Mouse (Mus musculus) spleen, postnatal 14 days (tissue): ENCODE measurements around the gene Col4a1.

Source experiments
- DNase-seq, 2 experiments: peaks; one replicate each; pipeline ENCODE4 v3.0.0; 2021 to 2022; ENCODE audit warnings: low spot score in 2 of 2

Gene Col4a1

DNA sequence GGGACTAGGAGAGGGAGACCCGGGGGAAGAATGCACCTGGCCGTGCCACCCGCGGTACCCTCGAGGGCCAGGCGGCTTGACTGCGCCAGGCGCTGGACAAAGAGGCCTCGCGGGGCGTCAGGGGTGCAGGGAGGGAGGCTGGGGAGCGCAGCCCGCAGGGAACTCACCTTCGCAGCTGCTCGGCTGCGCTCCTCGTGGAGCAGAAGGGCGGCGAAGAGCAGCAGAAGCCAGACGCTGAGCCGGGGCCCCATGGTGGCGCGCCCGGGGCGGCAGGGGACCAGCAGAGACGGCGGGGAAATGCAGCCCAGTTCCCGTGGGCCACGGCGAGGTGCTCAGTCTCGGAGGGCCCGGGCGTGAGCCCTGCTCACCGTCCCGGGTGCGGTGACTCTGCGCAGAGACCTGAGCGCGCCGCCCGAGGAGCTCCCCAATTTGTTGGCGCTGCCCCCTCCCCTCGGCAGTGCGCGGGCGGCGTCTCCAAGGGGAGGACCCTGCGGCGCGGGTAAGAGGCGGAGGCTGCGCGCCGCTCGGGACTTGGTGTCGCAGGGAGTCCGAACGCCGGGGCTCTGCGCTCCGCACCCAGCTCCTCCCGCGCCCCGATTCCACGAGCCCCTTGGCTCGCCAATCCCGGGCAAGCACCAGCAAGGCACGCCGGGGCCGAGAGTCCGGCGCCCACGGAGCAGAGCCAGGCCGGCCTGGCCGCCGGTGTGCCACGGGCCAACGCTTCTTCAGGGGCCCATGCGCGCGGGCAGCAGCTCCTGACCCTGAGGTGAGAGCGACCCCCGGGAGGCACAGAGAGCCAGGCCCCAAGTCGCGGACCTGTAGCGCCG, at the start of gene Col4a1, which contains the start of gene Col4a2:
TSS of gene Col4a1 (minus strand) at position 478 of the 827 bp plus-strand sequence.
TSS of gene Col4a2 (plus strand) at position 457 of the 827 bp plus-strand sequence.
- no peak for DNase-seq

DNA sequence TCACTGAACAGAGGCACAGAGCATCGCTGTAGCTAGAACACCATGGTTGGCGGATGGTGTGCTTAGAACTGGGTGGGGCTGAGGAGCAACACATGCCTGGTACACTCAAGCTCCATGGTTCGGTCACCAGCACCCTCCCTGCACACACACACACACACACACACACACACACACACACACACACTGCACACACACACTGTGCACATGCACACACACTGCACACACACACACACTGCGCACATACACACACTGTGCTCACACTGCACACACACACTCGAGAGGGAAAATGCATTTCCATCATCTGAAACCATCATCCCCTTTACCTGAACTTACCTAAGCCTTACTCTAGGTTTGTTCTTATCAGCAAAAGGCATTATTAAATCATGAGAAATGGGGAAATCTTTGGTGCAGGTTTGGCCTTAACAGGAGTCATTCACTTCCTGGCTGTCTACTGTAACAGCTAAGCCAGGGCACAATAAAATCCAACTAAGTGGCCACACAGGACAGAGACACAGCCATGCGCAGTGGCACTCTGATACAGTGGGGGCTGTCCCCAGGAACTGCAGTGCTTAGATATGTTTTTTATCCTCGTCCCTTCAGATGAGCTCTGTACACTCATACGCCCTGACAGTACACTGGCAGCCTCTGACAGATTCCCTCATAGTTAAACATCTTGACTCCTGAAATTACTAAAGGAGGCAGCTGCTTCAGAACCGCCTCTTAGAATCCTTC, 49.1 kb upstream of the Col4a1 start:
- DNase-seq: no peak

DNA sequence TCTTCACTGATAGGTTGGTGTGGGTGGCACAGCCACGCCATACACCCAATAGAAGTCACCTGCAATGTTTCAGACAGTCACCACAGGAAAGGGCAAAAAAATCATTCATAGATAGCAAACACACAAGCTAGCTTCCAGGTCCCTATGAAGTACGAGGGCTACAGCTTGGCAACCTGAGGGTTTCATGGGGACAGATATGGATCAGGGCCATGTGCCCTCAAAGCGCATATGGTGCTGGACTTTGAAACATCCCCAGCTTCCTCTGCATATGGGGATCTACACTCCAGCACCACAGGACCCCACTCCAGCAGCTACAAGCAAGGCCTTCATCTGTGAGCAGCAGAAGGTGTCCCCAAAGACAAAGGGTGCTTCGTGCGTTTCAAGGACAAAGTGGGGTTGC, 47.2 kb upstream of the Col4a1 start:
- no peak for DNase-seq

DNA sequence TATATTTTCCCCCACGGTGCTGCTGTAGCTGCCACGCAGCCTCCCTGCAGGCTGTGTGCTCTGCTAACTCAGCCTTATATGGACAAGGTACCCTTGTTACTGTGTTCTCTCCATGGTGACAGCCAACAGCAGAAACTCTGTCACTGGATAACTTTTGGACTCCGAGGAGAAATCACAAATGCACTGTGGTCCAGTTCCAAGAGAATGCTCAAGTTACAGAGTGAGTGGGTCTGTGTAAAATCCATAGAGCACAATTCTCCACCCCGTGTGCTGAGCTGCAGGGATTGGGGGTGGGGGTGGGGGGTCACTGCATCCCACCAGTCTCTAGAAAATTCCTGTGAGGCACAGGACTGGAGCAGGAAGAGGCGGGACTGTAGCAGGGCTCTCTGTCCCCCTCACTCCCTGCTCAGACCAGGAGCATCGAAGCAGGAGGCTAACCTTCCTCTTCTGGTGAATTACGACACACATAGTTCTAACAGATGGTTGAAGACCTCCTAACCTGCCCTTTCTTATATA, 45.4 kb upstream of the Col4a1 start:
- no peak for DNase-seq

DNA sequence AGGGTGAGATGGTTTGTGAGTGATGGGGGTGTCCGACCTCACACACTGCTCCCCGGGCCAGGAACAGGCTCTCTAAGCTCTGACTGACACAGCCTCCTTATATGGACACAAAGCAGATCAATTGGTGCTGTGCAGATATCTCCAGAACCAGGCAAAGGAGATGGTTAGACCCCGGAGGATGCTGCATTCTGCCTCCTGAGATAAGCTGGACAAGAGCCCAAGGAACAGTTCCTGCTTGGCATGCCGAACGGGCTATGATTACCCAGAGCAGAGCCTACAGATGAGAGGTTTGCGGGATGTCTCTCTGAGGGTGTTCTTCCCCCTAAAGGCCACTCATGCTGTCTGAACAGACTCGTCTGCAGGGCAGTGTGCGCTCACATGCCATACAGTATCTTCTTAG, 44.1 kb upstream of the Col4a1 start:
- DNase-seq: no peak

DNA sequence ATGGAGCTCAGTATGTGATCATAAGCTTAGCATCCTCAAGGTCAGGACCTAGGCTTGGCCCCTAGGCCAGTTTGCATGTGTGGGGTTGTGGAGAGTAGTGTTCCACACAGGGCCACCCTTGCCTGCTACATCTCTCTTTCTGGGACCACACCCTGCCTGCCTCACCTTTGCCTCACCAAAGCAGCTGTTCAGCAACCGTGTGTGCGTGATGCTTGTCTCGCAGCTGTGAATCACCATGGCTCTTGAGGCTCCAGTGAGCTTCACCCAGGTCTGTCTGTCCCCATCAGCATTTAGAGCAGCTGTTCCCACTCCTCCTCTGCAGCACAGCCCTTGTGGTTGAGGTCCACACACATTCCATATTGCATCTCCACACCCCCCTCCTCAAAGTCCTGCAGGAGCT, 43.3 kb upstream of the Col4a1 start:
- no peak for DNase-seq

DNA sequence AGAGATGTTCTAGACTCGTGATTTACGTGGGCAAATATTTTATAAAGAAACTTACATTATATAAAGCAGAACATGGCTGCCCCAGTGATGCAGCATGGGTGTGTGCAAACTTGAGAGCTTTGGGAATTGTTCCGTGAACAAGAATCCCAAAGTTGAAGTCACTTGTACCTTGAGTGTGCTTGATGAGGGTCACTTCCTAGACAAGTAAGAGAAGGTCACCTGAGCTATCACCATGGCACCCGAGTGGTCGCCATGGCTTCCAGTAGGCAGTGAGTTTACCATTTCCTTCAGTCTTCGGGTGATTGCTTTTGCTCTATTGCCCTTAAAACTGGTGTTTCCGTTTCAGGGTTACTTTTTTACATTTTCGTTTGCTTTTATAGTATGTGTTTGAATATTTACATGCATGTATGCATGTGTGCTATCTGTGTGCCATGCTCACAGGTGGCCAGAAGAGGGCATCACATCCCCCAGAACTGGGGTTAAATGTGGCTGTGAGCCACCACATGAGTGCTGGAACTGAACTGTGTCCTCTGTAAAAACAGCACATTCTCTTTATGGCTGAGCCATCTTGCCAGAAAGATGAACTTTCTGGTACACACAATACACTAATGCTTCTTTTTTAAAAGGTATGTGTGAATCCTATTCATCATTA, 42.3 kb upstream of the Col4a1 start:
- DNase-seq: no peak

DNA sequence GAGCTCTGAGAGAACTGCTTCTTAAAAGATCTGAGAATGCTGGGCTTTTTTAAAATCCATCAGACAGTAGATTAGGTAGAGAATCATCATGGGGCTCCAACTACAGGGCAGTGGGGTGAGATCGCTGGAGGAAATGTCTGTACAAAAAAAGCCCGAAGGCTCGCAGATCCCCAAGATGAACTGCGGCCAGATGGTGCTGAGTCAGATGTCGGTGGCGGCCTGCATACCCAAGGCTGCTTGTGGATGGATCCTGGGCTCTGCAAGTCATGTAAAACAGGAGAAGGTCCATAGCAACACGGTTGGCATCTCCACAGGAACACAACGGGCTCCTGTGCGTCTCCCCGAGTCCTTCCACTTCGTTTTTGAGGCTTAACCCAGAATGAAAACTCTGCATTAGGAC, 39.9 kb upstream of the Col4a1 start:
- no peak for DNase-seq

DNA sequence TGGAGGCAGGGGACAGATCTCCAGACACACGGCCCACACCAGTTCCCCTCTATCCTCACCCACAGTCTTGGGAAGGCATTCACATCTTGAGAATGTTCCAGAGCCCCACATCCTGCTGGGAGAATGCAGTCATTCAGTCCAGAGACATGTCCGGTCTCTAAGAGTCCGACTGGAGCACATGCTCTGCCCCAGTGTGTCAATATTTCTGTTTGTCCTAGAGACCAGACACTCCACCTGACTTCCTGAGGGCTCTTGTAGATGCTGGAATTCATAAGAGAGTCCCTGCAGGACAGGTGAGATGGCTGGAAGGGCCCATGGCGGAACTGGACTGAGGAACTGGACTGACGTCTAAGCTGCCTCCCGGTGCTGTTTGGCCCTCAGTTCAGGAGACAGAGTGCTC, 38.7 kb upstream of the Col4a1 start:
- DNase-seq: no peak

DNA sequence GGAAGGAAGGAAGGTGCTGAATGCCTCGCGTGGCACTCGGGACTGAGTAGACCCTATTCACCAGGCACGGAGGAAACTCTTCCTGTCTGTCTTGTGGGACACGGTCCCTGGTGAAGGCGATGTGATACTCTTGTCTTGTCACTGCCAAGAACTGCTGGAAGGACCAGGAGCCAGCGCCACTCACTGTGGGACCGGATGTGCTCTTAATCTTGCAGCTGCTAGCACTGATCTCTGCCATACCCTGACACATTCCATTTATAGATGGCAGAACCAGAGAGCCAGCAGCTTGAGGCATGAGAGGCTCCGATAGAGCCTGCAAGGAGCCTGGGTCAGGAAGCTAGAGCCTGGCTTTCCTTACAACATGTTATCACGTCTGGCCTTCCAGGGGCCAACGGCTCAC, 36.0 kb upstream of the Col4a1 start:
- no peak for DNase-seq

DNA sequence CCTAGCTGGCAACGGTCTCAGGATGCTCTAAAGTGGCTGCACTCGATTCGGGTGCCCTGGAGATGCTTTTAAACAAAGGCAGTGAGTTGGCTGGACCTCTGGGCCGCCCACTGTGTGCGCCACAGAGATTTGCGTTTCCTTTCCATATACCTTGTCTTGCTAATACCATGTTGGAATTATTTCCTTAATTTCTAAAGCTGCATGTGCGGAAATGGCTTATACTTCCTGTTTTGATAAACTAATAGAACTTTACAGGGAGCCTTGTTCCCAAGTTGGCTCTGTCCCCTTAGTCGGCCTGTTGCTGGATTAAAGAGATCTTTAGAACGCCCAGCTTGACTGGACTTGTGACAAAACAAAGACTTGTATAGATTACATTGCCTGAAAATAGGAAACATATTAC, 35.1 kb upstream of the Col4a1 start:
- no peak for DNase-seq

DNA sequence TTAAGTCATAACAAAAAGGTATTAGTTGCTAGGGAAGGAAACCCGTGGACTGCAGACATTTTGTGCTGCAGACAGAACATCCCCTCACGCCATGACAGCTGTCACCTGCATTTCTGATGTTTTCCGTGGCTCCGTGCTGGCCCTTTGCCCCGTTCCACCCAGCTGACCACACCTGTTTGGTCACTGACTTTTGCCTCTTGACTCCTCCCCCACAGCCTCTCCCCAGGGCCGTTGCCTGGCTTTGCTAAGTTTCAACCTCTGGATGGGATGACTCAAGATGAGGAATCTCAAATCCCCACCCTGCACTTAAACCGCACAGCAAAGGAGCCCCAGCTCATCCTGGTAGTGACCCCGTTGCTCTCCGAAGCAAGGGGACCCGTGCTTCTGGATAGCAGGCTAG, 33.6 kb upstream of the Col4a1 start:
- no peak for DNase-seq

DNA sequence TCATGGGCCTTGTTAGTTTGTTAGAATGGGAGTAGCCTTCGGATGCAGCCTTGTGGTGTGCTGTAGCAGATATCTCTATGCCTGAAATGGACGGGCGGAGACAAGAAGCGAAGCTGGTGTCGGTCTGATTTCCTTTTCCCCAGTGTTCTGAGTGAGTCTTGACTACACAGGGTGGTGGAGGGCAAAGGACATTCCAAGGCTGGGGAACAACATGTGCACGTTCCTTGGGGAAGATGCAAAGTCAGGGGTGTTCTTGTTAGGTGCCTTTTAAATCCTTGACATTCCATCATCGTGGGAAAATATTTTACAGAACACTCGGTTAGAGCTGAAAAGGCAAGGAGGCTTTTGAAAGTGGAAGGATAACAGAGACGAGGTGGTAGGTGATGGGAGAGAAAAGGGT, 31.8 kb upstream of the Col4a1 start:
- DNase-seq: no peak

DNA sequence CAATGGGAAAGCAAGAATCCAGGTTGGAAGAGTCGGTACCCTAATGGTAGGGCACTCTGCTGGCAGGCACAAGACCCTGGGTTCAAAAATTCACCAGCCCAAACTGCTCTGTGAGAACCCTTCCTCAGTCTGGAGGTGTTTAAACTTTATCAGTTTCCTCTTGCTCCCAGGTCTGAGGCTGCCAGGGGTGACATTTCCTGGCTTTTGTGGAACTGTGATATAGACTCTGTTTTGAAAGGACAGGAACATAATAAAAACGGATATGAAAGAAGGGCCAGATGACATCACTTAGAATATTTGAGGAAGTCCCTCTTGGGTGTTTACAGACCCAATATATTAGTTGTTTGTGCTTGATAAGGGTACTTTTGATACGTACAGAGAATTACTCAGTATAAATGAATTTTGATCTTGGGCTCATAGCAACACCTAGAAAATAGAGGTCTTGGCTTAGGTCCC, 28.5 kb upstream of the Col4a1 start:
- DNase-seq: no peak

DNA sequence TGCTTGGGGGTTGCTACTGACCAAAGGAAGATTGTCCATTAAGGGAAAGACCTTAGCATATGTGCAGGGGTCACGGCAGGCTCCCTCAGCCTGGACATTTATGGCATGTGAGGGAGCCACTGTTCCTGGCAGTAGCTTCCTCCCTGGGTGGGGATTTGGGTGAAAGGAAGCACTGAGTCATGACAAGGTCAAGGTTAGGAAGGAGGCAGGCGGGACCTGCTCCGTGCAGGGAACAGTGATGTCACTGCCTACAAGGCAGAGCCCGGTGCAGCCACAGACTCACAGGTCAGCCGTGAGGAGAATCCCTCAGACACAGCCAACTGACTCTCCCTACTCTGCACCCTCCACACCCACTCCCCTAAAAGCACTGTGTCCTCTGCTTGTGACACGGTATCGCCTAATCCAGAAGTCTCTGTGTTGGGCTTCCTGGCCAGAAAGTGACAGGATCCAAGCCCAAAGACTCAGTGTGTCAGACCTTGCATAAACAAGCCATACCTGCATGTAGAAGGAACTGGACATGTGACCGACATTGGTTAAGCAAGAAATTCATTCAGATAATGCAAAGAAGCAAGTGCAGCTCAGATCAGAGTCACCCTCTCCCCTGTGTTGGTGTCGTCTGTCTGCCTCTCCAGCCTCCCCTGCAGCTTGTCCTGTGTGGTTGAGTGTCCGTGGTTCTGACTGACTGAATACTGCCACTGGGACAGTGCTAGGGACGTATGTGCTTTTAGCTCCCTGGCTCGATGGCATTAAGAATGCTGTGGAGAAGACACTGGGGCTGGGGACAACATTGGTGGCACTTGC, 27.9 kb upstream of the Col4a1 start:
- no peak for DNase-seq

DNA sequence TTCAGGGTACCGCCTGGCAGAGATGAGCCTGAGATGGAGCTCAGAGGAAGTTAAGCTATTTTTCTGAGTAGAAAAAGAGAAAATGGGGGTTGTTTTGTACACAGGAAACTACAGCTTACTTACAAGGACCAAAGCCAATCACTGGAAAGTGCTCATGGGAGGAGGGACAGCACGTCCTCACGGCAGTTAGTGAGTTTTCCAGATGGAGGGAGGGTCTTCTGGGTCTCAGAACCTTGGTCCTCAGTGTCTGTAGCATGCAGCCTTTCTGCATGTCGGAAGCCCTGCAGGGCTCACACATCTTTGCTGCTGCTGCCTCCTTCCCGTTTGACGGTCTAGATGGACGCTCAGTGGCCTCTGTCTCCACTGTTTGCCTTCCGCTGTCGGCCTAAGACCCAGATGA, 25.9 kb upstream of the Col4a1 start:
- no peak for DNase-seq

DNA sequence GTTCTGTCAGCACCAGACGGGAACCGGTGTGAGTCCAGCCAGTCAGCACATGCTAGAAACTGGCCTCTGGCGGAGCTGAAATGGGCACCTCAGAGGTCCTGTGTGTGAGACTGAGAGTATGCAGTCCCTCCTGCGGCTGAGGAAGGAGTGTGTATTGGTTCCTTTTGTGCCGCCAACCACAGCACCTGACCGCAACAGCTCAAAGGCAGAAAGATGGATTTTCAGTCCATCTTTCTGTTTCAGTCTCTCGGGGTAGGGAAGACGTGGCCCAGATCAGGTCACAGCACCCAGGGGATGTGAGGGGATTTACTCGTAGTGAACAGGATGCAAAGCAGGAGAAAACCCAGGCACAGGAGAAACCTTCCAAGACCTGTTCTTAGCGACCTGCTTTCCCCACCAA, 25.0 kb upstream of the Col4a1 start:
- no peak for DNase-seq

DNA sequence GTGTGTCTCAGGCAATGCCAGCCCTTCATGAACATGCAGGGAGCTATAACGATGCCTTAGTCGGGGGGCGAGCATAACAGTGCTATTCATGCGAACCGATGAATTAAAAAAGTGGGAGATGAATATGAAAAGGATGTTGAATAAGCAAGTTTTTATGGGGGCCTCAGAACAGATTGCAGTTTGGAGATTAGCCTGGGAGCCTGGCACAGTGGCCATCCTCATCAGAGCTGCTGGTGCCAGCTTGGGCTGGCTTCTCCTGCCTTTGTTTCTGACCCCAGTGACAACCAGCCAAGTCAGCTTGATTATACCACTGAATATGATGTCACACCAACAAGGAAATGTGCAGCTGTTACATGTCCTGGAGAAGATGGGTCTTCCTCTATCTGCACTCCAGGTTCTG, 23.7 kb upstream of the Col4a1 start:
- no peak for DNase-seq

DNA sequence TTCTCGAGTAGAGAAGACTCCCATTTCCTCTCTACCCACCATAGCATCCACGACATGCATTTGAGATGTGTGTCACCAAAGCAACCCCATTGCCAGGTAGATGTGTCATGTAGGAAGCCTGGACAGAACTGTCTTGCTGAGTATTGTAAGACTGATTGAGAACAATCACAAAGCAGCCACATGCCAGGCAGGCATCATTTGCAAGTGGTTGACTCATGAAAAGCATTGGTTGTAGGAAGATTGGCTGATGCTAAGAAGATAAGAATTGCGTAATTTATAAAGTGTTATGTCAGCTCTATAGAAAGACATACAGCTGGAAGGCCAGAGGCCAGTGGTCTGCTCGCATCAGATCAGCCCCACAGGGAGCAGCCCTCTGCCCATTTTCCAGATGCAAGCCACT, 22.6 kb upstream of the Col4a1 start:
- DNase-seq: no peak

DNA sequence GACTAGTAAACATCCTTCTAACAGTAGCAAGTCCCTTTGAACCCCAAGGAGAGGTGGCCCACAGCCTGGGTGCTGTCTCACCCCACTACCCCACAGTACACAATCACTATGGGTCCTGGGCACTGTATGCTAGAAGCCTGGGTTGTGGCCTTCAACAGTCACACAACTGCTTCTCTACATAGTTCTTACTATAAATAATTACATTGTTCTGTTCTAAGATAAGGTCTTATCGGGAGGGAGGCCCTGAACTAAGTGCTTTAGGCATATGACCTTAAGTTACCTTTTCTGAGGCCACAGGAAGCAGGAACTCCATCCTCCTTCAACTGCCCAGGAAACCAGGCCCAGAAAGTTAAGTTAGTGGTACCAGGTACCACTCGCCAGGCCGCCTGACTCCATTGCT, 21.9 kb upstream of the Col4a1 start:
- DNase-seq: no peak

DNA sequence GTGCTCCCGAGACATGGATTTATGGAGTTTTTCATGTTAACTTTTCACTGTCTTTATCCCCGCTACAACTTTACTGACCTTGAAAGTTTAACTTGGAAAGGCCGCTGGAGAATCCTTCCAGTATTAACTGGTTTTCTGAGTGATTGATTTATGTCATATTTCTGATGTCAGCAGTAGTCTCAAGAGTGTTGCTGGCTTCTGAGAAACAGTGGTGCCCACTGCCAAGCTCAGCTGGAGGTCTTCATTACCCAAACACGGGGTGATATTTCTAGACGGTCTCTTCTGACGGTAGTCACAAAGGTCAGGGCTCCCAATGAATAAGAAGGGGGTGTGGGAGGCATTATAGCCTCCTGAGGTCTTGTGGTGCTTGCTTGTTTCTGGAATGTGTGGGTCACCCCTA, 21.1 kb upstream of the Col4a1 start:
- DNase-seq: no peak

DNA sequence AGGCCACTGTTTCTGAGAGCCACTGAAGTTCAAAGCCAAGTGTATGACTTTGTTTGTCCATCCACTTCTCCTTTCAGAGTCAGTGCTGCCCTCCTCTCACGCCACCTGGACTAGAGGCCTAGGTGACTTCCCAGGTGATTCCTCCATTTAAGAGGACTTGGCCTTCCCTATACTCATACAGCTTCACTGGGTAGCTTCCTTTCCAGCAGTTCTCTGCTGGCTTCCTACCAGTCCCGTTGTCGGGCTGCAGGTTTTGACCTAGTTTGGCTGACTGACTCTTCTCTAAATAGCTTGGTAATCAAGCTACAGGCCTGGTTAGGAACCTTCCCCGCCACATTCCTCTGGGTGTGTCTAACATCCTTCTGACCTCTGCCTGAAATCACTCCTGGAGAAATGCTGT, 18.9 kb upstream of the Col4a1 start:
- DNase-seq: no peak
